Mouse (Mus musculus) forebrain, embryonic 16.5 days (tissue): ENCODE results near the gene Serpinb1b. TPM values are rescaled to one million over a fixed set of nuclear protein-coding genes. Genes with fewer than 3 reads are reported as not detected.
A peak's percentile ranks its signal among the peaks of the same experiment; 100 is the strongest.

ENCODE experiments used
- ATAC-seq: fragments of 200-750 bp; cut with Nextera tagmentation; 2 replicates; pipeline ENCODE4 v1.8.0; 2017; ENCODE audit warnings: mild to moderate bottlenecking, moderate library complexity
- H3K27ac ChIP-seq: fragments of 300-500 bp; sonication (generic); 2 replicates; pipeline ENCODE4 v1.5.1; 2014; ENCODE audit warnings: low read length, control low read depth
- H3K27me3 ChIP-seq: fragments of 300-500 bp; sonication (generic); replicated peaks from 2 replicates; pipeline ENCODE4 v1.6.1; 2014; ENCODE audit warnings: low read length; ENCODE audit not compliant: control insufficient read depth, insufficient read depth
- H3K36me3 ChIP-seq: fragments of 300-500 bp; sonication (generic); 2 replicates; pipeline ENCODE4 v1.6.1; 2014; ENCODE audit not compliant: control insufficient read depth, insufficient read depth
- H3K4me1 ChIP-seq: fragments of 300-500 bp; sonication (generic); replicated peaks from 2 replicates; pipeline ENCODE4 v1.6.1; 2014; ENCODE audit warnings: low read length; ENCODE audit not compliant: control insufficient read depth, insufficient read depth
- H3K4me2 ChIP-seq: fragments of 300-500 bp; sonication (generic); 2 replicates; pipeline ENCODE4 v1.6.1; 2014; ENCODE audit warnings: mild to moderate bottlenecking, low read length, control low read depth
- H3K4me3 ChIP-seq: fragments of 300-500 bp; sonication (generic); replicated peaks from 2 replicates; pipeline ENCODE4 v1.5.1; 2014; ENCODE audit warnings: mild to moderate bottlenecking, low read length, control low read depth
- H3K9ac ChIP-seq: fragments of 300-500 bp; sonication (generic); replicated peaks from 2 replicates; pipeline ENCODE4 v1.6.1; 2014; ENCODE audit warnings: low read depth, low read length, control low read depth
- H3K9me3 ChIP-seq: fragments of 300-500 bp; sonication (generic); 2 replicates; pipeline ENCODE4 v1.6.1; 2016; ENCODE audit warnings: low read length; ENCODE audit not compliant: control insufficient read depth
- WGBS: fragments of 180-500 bp; shearing (Covaris S2); extraction: QIAGEN DNeasy Blood & Tissue Kit; methylation state at CpG from one replicate; pipeline ENCODE4 v1.1.7; 2014; 5-methylcytosine and 5-hydroxymethylcytosine counted together
- polyA plus RNA-seq: library from polyadenylated mRNA; unstranded; fragments of >200 nt; fragmentation: Nextera tagmentation; extraction: Ambion mirVana; gene quantifications from 2 replicates; pipeline ENCODE4 v1.2.1, GENCODE M21; 2015

Gene Serpinb1b
- polyA plus RNA-seq, 1 experiment from 2014 or later: 2.2 TPM

DNA sequence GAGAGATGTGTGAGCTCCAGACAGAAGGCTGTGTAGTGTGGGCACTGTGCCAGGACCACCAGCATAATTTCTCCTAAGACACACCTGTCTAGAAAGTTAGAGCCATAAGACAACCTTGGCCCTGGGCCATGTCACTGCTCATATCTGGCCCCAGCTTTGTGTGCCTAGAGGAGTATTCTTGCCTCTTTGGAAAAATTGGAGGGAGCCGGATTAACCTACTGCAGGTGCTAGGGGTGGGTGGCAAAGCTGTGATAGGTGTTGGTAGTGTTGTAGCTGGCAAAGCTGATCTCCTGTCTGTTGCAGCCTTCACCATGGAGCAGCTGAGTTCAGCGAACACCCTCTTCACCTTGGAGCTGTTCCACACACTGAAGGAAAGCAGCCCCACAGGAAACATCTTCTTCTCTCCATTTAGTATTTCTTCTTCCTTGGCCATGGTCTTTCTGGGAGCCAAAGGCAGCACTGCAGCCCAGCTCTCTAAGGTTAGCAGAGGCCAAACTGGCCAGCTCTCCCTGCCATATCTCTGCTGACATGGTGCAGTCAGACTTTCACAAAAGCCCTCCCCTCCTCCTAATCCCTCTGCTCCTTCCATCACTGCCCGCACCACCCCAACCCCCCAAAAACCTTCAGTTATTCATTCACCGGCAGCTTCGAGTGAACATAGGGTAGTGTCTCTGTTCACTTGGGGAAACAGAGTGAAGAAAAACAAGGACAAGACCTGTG, 6.8 kb downstream of the Serpinb1b start:
- WGBS: 36% methylated on average over 5 of the region's 5 CpGs
- H3K9ac ChIP-seq: no peak overlapping the region
- H3K4me1 ChIP-seq: peaks cover 18% of the 10 kb centered on the region
- no peaks in the 10 kb centered on the region for H3K9me3 ChIP-seq
- H3K27me3 ChIP-seq: no peaks in the 10 kb centered on the region
- peak overlapping the region; percentile 85 for H3K27ac ChIP-seq
- peak; percentile 35; the same call in 1 of the 2 replicates for ATAC-seq
- H3K36me3 ChIP-seq: no peaks in the 10 kb centered on the region
- peak overlapping the region; percentile 28 for H3K4me2 ChIP-seq
- H3K4me3 ChIP-seq: no peak overlapping the region

DNA sequence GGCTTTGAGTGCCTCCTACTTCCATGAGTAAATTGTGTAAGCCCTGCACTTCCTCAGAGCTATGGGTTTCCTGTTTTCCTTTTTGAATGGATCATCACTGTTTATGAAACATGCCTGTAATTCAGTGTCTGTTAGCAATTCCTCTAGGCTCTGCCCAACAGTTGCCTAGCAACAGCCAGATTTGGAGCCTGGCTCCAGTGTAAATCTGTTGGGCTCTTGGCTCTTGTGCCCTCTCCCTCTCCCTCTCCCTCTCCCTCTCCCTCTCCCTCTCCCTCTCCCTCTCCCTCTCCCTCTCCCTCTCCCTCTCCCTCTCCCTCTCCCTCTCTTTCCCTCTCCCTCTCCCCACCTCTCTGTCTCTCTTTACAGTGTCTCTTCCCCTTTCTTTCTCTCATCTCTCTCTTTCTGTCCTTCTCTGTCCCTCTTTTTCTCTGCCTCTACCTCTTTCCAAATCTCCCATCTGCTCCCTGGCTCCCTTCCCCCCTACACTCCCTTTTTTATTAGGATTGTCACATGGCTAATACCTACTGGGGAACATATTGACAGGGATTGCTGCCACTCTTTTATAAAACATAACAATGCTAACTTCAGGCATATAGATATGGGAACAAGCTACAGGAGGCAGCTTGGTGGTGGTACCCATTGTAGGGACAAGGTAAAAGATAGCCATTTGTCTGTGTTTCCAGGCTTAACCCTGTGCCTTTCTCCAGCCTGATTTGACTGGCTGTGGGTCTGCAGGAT, 7.5 kb downstream of the Serpinb1b start:
- H3K27me3 ChIP-seq: no peaks in the 10 kb centered on the region
- no peaks in the 10 kb centered on the region for H3K9me3 ChIP-seq
- H3K9ac ChIP-seq: no peak overlapping the region
- H3K27ac ChIP-seq: peak overlapping the region; percentile 85
- H3K4me1 ChIP-seq: peaks cover 18% of the 10 kb centered on the region
- peak overlapping the region; percentile 28 for H3K4me2 ChIP-seq
- ATAC-seq: peak; percentile 95
- H3K36me3 ChIP-seq: no peaks in the 10 kb centered on the region
- H3K4me3 ChIP-seq: no peak overlapping the region

DNA sequence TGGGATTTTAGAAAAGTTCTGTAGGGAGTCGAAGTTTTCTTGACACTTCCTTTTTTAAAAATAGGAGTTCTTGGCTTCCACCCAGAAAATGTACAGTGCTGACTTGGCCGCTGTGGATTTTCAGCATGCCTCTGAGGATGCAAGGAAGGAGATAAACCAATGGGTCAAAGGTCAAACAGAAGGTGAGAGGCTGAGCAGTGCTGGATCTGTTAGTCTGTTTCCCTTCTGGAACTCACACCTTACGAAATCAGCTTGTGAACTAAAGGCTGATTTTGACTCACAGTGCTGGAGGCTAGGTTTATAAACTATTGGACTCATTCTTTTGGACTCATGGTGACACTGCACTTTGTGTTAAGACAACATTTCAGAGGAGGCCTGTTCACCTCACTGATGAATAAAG, 11.2 kb downstream of the Serpinb1b start:
- no peaks in the 10 kb centered on the region for H3K27me3 ChIP-seq
- no peaks in the 10 kb centered on the region for H3K9me3 ChIP-seq
- H3K4me2 ChIP-seq: no peak overlapping the region
- no peak for ATAC-seq
- peaks cover 15% of the 10 kb centered on the region for H3K4me1 ChIP-seq
- WGBS: 80% methylated on average over 3 of the region's 3 CpGs
- no peak overlapping the region for H3K4me3 ChIP-seq
- no peak overlapping the region for H3K9ac ChIP-seq
- H3K36me3 ChIP-seq: no peaks in the 10 kb centered on the region
- no peak overlapping the region for H3K27ac ChIP-seq

DNA sequence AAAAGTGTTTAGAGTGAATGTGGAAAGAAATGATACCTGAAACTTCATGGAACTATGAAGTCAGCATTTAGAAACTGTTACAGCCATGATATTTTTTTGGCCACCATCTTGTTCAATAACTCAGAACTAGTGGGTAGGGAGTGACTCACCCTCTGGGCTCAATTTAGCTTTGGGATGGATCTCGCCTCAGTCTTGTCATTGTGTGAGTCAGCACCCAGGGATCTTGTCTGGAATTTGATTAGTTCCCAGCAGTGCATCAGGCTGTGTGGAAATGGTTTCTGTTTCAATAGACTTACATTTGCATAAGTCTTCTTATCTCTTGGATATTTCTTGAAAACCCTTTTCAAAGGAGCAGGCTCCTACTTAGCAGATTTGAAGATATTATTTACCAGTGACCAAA, 12.2 kb downstream of the Serpinb1b start:
- no peak overlapping the region for H3K9ac ChIP-seq
- H3K36me3 ChIP-seq: no peaks in the 10 kb centered on the region
- H3K4me3 ChIP-seq: no peak overlapping the region
- ATAC-seq: no peak
- WGBS: 71% methylated on average over 1 of the region's 1 CpGs
- H3K4me2 ChIP-seq: no peak overlapping the region
- H3K4me1 ChIP-seq: peaks cover 5% of the 10 kb centered on the region
- no peak overlapping the region for H3K27ac ChIP-seq
- H3K27me3 ChIP-seq: no peaks in the 10 kb centered on the region
- H3K9me3 ChIP-seq: no peaks in the 10 kb centered on the region

- H3K4me2 ChIP-seq: no peak overlapping the region
- H3K9ac ChIP-seq: no peak overlapping the region
- no peak for ATAC-seq
- H3K27ac ChIP-seq: no peak overlapping the region
- WGBS: 96% methylated on average over 1 of the region's 1 CpGs
- H3K4me1 ChIP-seq: 0 out of 2 replicates have a peak, but pooled peaks cover under 1% of the 10 kb centered on the region
- H3K9me3 ChIP-seq: no peaks in the 10 kb centered on the region
- no peaks in the 10 kb centered on the region for H3K27me3 ChIP-seq
- H3K36me3 ChIP-seq: no peaks in the 10 kb centered on the region
- H3K4me3 ChIP-seq: no peak overlapping the region
These were observed 12.9 kb downstream of the Serpinb1b start for GRCm38 (mm10) chr13:33091306-33091705.

DNA sequence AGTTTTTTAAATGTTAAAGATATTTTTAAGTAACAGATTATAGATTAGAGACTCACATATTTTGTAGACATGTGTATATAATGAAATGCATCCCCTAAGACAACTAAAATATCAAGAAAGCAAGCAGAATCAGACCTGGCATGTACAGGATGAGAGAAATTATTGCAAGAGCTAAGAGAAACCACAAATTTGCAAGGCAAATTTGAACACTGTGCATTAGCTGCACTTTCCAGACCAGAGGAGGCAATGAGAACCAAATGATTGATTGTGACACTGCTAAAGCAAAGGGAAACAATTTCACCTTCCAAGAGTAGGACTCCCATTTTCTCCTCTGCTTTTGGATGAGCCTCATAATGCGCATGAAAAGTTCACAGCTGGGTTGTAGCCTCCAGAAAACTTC, 17.2 kb downstream of the Serpinb1b start:
- WGBS: 79% methylated on average over 1 of the region's 1 CpGs

DNA sequence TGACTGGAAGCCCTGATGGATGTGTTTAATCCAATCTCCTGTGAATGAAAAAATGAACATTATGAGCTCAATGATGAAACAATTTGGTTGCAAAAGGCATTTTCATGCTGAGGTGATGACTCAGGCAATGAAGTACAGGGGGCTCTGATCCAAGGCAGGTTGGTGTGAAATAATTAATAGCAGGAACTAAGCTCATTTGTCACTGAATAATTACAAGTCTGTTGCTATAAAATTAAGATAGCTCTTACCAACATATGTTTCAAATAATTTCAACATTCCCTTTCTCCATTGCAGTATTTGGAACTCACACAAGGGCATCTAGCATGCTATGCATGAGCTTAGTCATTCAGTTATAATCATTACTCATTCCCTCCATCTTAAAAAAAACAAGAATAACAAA, 27.3 kb downstream of the Serpinb1b start:
- no peaks in the 10 kb centered on the region for H3K27me3 ChIP-seq
- ATAC-seq: no peak

More for the DNA sequence above, 17.2 kb downstream of the Serpinb1b start:
- H3K27ac ChIP-seq: no peak overlapping the region
- no peaks in the 10 kb centered on the region for H3K27me3 ChIP-seq
- H3K4me1 ChIP-seq: no peaks in the 10 kb centered on the region
- no peaks in the 10 kb centered on the region for H3K36me3 ChIP-seq
- no peak overlapping the region for H3K4me2 ChIP-seq
- H3K4me3 ChIP-seq: no peak overlapping the region
- no peak overlapping the region for H3K9ac ChIP-seq
- 0 out of 2 replicates have a peak, but pooled peaks cover 2% of the 10 kb centered on the region for H3K9me3 ChIP-seq
- ATAC-seq: no peak

GRCm38 (mm10) chr13:33113054-33113453, 34.7 kb downstream of the Serpinb1b start:
- no peaks in the 10 kb centered on the region for H3K27me3 ChIP-seq
- WGBS: 67% methylated on average over 3 of the region's 3 CpGs
- H3K4me3 ChIP-seq: no peak overlapping the region
- H3K36me3 ChIP-seq: no peaks in the 10 kb centered on the region
- no peak overlapping the region for H3K9ac ChIP-seq
- H3K27ac ChIP-seq: no peak overlapping the region
- ATAC-seq: no peak
- no peaks in the 10 kb centered on the region for H3K4me1 ChIP-seq
- H3K9me3 ChIP-seq: no peaks in the 10 kb centered on the region
- no peak overlapping the region for H3K4me2 ChIP-seq

More for the DNA sequence above, 27.3 kb downstream of the Serpinb1b start:
- H3K4me3 ChIP-seq: no peak overlapping the region
- H3K27ac ChIP-seq: no peak overlapping the region
- no peak overlapping the region for H3K9ac ChIP-seq
- no peak overlapping the region for H3K4me2 ChIP-seq
- no peaks in the 10 kb centered on the region for H3K4me1 ChIP-seq
- no peaks in the 10 kb centered on the region for H3K36me3 ChIP-seq
- H3K9me3 ChIP-seq: no peaks in the 10 kb centered on the region

DNA sequence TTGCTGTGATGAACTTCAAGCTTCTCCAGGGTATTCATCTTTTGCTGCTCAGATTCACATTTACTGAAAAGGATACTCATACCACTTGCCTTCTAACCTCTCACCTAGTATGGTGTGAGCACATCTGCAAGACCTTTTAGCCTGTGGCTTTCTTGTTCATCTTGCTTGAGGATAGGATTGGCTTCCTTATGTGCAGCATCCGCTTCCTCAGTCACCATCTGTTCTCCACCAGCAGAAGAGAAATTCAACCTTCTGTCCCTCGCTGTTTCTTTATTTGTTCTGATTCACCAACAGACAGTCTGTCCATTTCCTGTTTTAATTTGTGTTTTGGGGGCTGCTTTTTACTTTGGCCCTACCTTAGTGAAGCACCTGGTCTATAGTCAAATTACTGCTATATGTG, 59.3 kb downstream of the Serpinb1b start:
- ATAC-seq: no peak
- H3K4me2 ChIP-seq: no peak overlapping the region
- 90% methylated on average over 2 of the region's 2 CpGs for WGBS

More for the DNA sequence above, 59.3 kb downstream of the Serpinb1b start:
- Histone ChIP-seq H3K27me3 (no peaks in the 10 kb centered on the region), H3K4me3 (no peak overlapping the region), H3K9ac (no peak overlapping the region), H3K4me1 (no peaks in the 10 kb centered on the region), H3K9me3 (no peaks in the 10 kb centered on the region; the same call in 1 of the 2 replicates), H3K36me3 (no peaks in the 10 kb centered on the region), H3K27ac (no peak overlapping the region)
